ENCODE assay signal across 8 mouse cellular contexts in the genomic region with DNA sequence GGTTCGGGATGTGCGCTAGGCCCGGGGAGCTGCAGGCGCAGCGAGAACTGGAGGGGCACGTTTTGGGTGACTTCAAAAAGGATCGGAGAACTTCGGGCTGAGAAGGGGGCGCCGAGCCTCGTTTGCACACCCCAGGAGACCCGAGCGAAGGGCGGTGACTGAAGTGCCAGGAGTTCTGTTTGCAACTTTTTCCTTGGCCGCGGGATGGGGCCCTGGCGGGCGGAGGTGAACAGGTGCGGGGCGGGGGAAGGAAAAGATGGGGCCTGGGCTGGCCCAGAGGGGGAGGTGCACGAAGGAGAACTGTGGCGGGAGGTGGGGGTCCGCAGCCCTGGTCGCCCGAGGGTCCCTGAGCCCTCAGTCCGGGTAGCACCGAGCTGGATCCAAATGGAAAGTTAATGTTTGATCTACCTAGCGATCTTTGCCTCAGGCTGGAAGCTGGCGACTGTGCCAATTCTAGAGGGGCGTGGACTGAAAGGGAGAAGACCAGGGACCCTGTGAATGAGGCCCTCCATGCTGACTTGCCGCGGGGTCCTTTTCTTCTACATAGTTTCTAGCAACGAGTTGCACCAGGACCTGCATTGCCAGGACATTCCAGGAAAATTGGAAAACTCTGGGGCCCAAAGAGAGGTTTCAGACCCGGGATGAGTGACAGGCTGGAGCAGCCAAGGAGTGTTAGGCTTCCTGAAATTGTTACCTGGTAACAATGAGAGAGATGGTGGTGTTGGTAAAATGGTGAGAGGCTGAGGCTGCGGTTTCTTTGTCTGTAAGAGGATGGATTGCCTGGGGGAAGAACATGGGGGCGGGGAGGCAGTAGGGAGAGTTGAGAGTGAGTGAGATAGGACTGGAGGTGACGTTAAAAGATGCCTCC. TPM values are rescaled to one million over a fixed set of nuclear protein-coding genes. Genes with fewer than 3 reads are reported as not detected.
DNase-seq lines count a peak whose midpoint lies in the region; ATAC-seq lines count a peak whose summit lies in the region.

No protein-coding gene starts in this region.

- DNase-seq in thymus, postnatal 25 days, result peak; percentile 8
- DNase-seq in thymus, adult 18-20 months, result no peak
- peak; percentile 46 to 66 for DNase-seq in kidney, postnatal 4 days
- no peak for DNase-seq in right cerebral cortex, postnatal 14 days
- DNase-seq in left cerebral cortex, adult 9 months (ENCODE audit: low spot score in 2 of 2), result no peak

- WGBS in heart, embryonic 16.5 days, result under 1% methylated on average over 37 of the region's 37 CpGs
- under 1% methylated on average over 37 of the region's 37 CpGs for WGBS in neural tube, embryonic 12.5 days

- ATAC-seq in heart, embryonic 16.5 days (replicated peaks; ENCODE audit: extremely low read depth, insufficient read depth, low FRiP score), result no peak
- ATAC-seq in neural tube, embryonic 12.5 days (ENCODE audit: low FRiP score, low read depth), result no peak
- no peak for ATAC-seq in megakaryocyte, adult 5-6 weeks (ENCODE audit: poor library complexity, severe bottlenecking)

- H3K27ac ChIP-seq in heart, embryonic 16.5 days (ENCODE audit: low read length), result peak overlapping the region; percentile 84
- H3K27ac ChIP-seq in neural tube, embryonic 12.5 days, result no peak overlapping the region

- H3K27me3 ChIP-seq in heart, embryonic 16.5 days (ENCODE audit: control insufficient read depth, insufficient read depth, low read length), result peaks cover 9% of the 10 kb centered on the region
- peaks cover 52% of the 10 kb centered on the region for H3K27me3 ChIP-seq in neural tube, embryonic 12.5 days (replicated peaks)

- peak overlapping the region; percentile 76 for H3K4me3 ChIP-seq in heart, embryonic 16.5 days (ENCODE audit: low read length)
- peak overlapping the region; percentile 41 for H3K4me3 ChIP-seq in neural tube, embryonic 12.5 days

- H3K9ac ChIP-seq in heart, embryonic 16.5 days (ENCODE audit: low read length), result peak overlapping the region; percentile 74
- H3K9ac ChIP-seq in neural tube, embryonic 12.5 days, result peak overlapping the region; percentile 30; the same call in 1 of the 2 replicates

- H3K9me3 ChIP-seq in heart, embryonic 16.5 days (replicated peaks; ENCODE audit: control insufficient read depth, low read length), result no peaks in the 10 kb centered on the region
- H3K9me3 ChIP-seq in neural tube, embryonic 12.5 days, result no peaks in the 10 kb centered on the region

- peak overlapping the region; percentile 69 for H3K4me2 ChIP-seq in heart, embryonic 16.5 days (ENCODE audit: low read depth, low read length)
- H3K4me2 ChIP-seq in neural tube, embryonic 12.5 days (replicated peaks), result peak overlapping the region; percentile 89

- H3K36me3 ChIP-seq in heart, embryonic 16.5 days (ENCODE audit: control insufficient read depth, insufficient read depth), result no peaks in the 10 kb centered on the region
- H3K36me3 ChIP-seq in neural tube, embryonic 12.5 days, result 0 out of 2 replicates have a peak, but pooled peaks cover 4% of the 10 kb centered on the region

- peaks cover 30% of the 10 kb centered on the region for H3K4me1 ChIP-seq in heart, embryonic 16.5 days (ENCODE audit: control insufficient read depth, insufficient read depth, low read length)
- peaks cover 29% of the 10 kb centered on the region for H3K4me1 ChIP-seq in neural tube, embryonic 12.5 days

RNA-seq across cellular contexts. Expression of gene Tcea3, which starts 1.2 kb away (rescaled TPM):
- 54.9 and 57.5 TPM in 2 replicates for polyA plus RNA-seq in heart, embryonic 16.5 days (2015; fragmentation: Nextera tagmentation; extraction: Ambion mirVana)
- polyA plus RNA-seq in neural tube, embryonic 12.5 days (2016; fragmentation: Nextera tagmentation; extraction: Ambion mirVana), result 3.0 and 4.5 TPM in 2 replicates
- 5.6 and 6.0 TPM in 2 replicates for total RNA-seq in megakaryocyte, adult 5-6 weeks (2015)
- 3.5 and 7.2 TPM in 2 replicates for total RNA-seq in megakaryocyte, adult 5-6 weeks (2017)

RNA-seq across cellular contexts. Expression of gene Zfp46, which starts 35.8 kb away (rescaled TPM):
- 20.0 and 22.0 TPM in 2 replicates for polyA plus RNA-seq in heart, embryonic 16.5 days (2015; fragmentation: Nextera tagmentation; extraction: Ambion mirVana)
- 38.3 and 39.7 TPM in 2 replicates for polyA plus RNA-seq in neural tube, embryonic 12.5 days (2016; fragmentation: Nextera tagmentation; extraction: Ambion mirVana)
- 4.2 and 4.5 TPM in 2 replicates for total RNA-seq in megakaryocyte, adult 5-6 weeks (2015)
- total RNA-seq in megakaryocyte, adult 5-6 weeks (2017), result 8.1 and 9.3 TPM in 2 replicates

RNA-seq across cellular contexts. Expression of gene Asap3, which starts 42.5 kb away (rescaled TPM):
- 2.8 and 3.8 TPM in 2 replicates for polyA plus RNA-seq in heart, embryonic 16.5 days (2015; fragmentation: Nextera tagmentation; extraction: Ambion mirVana)
- 10.4 and 11.4 TPM in 2 replicates for polyA plus RNA-seq in neural tube, embryonic 12.5 days (2016; fragmentation: Nextera tagmentation; extraction: Ambion mirVana)
- not detected in 2 replicates for total RNA-seq in megakaryocyte, adult 5-6 weeks (2015)
- total RNA-seq in megakaryocyte, adult 5-6 weeks (2017), result 0.04 TPM in 1 of 2 replicates, not detected in the other

Comparison
In these comparisons a context has a peak if more than half of its experiments do, and no peak if none do; other contexts are left out.
1. DNase-seq: peak in thymus, postnatal 25 days (single experiment) and kidney, postnatal 4 days (2 of 2); none in thymus, adult 18-20 months (0 of 2), right cerebral cortex, postnatal 14 days (single experiment) and left cerebral cortex, adult 9 months (0 of 2).
2. RNA of gene Tcea3, which starts 1.2 kb away (polyA plus RNA-seq): 54.9 to 57.5 TPM in heart, embryonic 16.5 days; 3.0 to 4.5 TPM in neural tube, embryonic 12.5 days; every median in the first group is over 10 times any median in the second.